Mouse (Mus musculus) layer of hippocampus, adult 9-10 months (tissue): ENCODE results near the gene Rph3a.
"Not testable (repeated sequence)": the region's sequence is repeated elsewhere in the genome, so short reads cannot be mapped to it uniquely, and the experiment has no call there.

Experiments used
- DNase-seq: peaks from one replicate; pipeline ENCODE4 v3.0.0; 2022; ENCODE audit warnings: low spot score

Rph3a gene

GRCm38 (mm10) chr5:120972278-120972677 is 37.6 kb downstream of the Rph3a start:
- no peak for DNase-seq

DNA sequence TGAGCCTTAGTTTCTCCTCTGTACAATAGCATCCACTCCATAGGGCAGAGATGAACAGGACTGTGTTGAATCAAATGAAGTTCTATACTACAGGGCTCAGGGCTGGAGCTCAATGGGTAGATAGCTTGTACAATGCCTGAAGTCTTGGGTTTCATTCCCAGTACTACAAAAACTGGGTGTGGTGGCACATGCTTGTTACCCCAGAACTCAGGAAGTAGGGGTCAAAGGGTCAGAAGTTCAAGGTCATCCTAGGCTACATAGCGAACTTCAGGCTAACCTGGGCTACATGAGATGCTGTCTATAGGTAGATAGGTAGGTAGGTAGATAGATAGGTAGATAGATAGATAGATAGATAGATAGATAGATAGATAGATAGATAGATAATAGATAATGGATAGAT is 38.6 kb downstream of the Rph3a start:
- no peak for DNase-seq

DNA sequence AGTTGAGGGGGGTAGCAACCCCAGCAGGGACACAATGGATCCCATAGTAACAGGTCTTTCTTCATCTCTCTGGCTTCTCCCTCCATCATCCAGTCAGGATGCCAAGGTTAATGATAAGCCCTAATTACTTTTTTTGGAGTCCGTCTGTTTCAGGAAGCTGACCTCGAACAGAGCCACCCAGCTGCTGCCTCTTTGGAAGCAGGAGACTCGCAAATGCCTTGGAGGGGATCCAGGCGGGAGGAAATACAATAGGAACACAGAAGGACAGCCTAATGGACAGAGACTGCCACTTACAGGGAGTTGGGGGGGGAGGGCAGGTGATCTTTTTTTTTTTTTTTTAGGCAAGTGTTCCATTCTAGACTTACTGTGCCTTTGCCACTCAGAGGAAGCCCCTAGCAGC is 40.2 kb downstream of the Rph3a start:
- DNase-seq: no peak

DNA sequence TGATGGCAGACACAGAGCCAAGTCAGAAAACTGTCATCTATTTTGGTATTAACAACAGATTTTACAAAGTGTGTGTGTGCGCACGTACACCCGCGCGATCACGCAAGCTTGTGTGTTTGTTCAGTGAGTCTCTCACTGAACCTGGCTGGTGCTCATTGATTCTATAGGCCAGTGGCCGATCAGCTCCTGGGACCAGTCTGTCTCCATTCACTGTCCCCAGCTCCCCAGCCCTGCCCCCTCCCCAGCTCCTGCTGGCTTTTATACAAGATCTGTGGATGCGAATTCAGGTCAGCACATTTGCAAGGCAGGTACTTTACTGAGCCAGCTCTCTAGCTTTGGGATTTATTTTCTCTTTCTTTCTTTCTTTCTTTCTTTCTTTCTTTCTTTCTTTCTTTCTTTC is 41.1 kb downstream of the Rph3a start:
- DNase-seq: no peak

- DNase-seq: no peak
Observed at GRCm38 (mm10) chr5:120968134-120968532, 41.8 kb downstream of the Rph3a start.

DNA sequence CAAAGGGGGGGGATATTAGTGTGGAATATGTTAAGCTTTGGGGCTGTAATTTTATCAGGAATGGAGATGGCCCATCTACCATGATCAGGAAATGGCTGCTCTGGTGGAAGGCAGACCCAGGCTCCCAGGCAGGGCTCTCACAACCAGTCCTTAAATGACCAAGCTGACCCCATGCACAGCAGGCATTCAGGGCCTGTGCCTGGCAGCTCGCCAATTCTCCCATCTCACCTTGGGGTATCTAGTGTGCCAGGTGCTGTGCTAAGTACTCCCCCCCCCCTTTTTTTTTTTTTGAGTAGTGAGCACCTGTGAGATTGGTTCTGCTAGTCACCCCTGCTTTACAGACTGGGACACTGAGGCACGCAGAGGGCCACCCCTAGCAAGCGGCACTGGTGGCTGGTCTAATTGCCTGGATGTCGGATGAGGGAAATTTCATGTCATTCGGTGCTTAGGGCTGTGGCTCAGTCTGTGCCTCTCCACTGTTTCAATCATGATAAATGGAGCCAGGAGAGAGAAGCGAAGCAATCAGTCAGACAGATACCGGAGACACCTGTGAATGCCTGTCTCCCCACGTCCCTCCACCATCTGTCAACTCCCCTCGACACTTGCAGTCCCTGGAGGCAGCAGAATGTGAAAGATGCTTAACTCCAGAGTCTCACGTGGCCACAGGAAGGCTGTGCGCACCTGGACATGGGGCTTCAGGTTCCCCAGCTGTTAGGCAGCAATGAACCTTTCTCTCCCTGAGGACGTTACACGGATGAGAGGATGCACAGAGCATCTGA is 42.3 kb downstream of the Rph3a start:
- no peak for DNase-seq

DNA sequence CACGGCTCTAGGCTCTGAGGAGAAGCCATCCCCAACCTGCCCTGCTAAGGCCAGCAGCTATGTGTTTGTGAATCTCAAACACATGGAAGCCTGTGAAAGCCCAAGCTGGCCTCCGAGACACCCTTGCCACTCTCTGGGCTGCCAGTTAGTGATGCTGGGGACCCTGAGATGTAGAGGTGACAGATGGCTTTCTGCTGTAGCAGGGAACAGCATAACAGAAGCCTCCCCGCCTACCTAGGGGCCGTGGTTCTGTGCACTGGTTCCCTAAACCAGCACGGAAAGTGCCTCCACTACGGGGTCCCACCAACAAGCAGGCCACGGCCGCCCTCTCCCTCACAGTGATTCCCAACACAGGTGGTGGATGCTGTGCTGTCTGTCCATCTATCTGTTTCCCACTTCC is 43.0 kb downstream of the Rph3a start:
- DNase-seq: no peak

GRCm38 (mm10) chr5:120966156-120966555 is 43.7 kb downstream of the Rph3a start:
- DNase-seq: no peak

DNA sequence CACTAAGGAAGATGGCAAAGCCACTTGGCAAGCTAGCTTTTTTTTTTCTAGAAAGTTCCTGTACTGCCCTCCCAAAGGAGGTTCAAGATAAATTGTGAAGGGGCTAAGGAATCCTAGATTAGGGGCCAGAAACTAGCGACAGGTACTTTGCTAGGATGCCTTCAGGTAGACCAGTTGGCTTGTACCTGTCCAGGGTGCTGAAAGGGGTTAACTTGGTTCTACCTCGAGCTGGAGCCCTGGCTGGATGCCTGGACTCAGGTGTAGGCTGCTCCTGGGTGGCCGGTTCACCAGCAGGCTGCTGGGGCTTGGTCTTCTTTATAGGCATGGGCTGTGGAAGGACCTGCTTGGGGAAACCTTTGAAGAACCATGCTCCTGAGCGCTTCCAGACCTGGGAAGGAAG is 48.9 kb downstream of the Rph3a start:
- DNase-seq: no peak

DNA sequence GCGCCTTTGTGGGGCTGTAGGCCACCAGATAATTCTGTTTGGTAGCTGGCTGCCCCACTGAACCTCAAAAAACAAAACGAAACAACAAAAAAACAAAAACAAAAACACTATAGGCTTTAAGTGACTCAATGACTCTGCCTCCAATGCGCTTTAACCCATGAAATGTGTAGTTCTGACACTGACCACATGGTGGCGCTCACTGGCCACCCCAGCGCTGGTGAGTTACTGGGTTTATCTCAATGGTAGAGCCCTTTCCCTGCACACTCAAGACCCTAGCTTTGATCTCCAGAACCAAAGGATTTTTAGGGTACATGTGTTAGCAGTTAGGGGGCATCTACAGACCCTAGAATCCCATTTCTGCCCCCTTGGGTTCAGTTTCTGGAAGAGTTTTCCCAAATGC is 55.9 kb downstream of the Rph3a start:
- DNase-seq: no peak

DNA sequence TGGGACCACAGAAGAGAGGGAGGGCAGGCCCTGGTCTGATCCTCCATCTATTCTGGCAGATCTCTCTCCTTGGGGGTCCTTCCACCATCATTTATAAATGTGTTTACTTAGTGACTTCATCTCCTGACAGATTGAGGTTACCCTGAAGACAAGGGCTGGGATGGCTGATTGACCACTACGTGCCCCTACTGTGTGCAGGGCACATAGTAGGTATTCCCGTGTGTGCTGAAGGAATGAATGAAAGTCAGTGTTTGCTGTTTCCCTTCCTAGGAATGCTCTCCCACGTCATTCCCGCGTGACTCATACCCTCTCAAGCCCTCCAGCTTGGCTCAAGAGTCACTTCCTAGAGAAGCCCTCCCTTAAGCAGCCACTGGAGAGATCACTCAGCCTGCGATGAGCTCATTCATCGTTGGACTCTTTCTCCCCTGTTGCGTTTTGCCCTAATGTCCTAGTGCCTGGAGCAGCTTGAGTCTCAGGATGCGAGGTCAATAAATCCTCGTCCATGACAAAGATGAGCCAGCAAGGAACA is 57.6 kb downstream of the Rph3a start:
- no peak for DNase-seq

- no peak for DNase-seq
Observed at GRCm38 (mm10) chr5:120942076-120942475, 67.8 kb downstream of the Rph3a start.

DNA sequence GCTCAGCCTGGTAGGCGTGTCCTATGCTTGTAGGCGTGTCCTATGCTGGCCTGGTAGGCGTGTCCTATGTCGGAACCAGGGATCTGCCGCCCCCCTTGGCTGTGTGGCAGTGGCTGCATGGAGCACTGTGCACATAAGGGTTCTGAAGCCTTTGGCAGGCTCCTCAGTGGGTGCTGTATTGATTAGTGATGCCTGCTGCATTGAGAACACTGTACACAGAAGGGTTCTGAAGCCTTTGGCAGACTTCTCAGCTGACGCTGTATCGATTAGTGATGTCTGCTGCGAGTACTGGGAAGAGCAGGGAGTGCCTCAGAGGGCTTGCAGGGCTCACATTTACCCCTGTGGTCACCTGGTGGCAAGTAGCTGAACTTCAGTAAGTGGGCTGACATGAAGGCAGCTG is 71.3 kb downstream of the Rph3a start:
- no peak for DNase-seq

DNA sequence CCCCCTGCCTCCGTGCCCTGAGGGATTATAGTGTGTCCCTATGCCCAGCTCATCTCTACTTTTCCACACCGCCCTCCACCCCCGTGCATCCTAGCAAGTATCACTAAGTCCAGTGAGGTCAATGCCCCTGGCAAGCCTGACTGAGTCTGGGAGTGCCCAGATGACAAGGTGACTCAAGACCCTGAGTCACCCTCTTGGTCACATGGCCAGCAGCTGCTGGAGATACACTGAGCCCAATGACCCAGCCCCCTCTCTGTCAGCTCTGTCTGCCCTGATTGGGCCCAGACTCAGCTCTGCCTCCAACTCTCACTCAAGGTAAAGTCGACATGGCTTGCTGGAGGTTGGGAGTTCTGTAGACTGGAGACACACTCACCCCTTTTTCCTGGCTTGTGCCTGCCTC is 72.1 kb downstream of the Rph3a start:
- no peak for DNase-seq

- no peak for DNase-seq
Observed at GRCm38 (mm10) chr5:120933966-120934365, 75.9 kb downstream of the Rph3a start.

GRCm38 (mm10) chr5:120927036-120927435 is 82.9 kb downstream of the Rph3a start:
- no peak for DNase-seq

DNA sequence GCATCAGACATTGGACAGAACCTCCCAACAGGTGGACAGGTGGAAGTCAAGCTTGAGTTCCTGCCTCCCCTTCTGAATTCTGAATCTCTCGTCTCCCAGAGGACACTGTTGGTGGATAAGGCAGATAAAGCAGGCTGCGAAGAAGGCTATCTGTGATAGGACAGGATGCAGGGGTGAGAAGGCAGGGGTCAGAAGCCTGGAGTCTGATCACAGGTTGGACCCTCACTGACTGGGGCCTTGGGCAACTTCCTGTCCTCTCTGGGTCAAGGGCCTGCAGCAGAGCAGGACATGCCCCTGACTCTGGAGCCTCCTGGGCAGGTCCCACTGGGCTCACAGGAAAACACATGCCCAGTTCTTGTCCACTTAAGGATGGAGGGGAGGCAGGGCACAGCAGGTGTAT is 83.6 kb downstream of the Rph3a start:
- not testable (repeated sequence) for DNase-seq

DNA sequence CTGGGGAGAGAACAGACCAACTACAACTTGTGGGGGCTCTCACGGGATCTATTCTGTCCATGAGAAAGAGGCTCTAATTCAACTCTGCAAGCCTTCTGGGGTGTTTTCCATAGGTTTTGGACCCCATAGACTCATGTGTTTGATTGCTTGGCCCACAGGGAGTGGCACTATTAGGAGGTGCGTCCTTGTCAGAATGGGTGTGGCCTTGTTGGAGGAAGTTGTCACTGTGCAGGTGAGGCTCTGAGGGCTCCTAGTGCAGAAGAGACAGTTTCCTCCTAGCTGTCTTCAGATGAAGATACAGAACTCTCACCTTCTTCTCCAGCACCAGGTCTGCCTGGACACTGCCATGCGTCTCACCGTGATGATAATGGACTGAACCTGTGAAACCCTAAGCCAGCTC is 85.4 kb downstream of the Rph3a start:
- not testable (repeated sequence) for DNase-seq

DNA sequence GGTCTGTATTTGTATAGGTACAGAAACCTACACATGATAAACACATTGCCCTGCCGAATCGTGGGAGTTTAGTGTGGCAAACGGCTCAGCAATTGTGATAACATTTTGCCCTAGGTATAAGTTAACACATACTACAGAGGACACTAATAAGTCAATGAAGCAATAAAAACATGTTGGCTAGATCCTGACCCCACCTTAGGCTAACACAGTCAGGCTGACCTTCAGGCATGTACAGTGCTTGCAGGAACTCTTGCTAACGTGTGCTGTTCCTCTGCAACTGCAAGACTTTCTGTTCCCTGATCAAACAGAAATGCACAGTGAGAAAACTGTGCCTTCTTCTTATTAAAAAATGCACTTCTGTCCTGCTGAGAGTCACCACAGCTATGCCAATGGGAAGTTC is 85.9 kb downstream of the Rph3a start:
- no peak for DNase-seq

- DNase-seq: no peak
Observed at GRCm38 (mm10) chr5:120920296-120920695, 89.6 kb downstream of the Rph3a start.

GRCm38 (mm10) chr5:120919156-120919935 is 90.5 kb downstream of the Rph3a start:
- not testable (repeated sequence) for DNase-seq

DNA sequence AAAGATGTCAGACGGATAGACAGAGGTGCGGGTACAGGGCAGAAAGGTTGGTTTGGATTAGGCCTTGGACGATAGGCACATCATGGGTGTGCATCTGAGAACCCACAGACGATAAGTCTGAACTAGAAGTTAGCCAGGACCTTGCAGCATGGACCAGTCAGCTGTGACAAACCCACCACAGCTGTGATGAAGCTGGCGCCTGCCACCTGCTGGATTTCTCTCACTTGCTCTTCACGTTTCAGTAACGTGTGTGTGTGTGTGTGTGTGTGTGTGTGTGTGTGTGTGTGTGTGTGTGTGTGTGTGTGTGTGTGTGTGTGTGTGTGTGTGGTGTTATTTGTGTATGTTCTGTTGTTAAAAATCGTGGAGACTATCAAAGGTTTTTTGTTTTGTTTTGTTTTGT is 95.7 kb downstream of the Rph3a start, which contains the start of gene Oas1d:
Oas1d (plus strand) TSS at position 333 of the 400 bp plus-strand sequence.
- not testable (repeated sequence) for DNase-seq
